32 mouse cellular contexts compared by ENCODE assay signal in genomic region chr6:5162052-5162451, GRCm38 (mm10). TPM values are rescaled to one million over a fixed set of nuclear protein-coding genes. Genes with fewer than 3 reads are reported as not detected.
"Had no signal": no experiment of that assay in that cellular context is flagged by ENCODE, and none has a peak within 500 bp of the region (broad histone marks: within the 10 kb centered on the region; RNA-seq: fewer than 3 reads in every experiment).

No protein-coding gene starts in this region.

- ATAC-seq: liver, postnatal 0 days; midbrain, embryonic 13.5 days; midbrain, embryonic 15.5 days; midbrain, embryonic 16.5 days had no signal

- H3K9ac ChIP-seq: limb, embryonic 12.5 days; limb, embryonic 13.5 days; limb, embryonic 15.5 days; liver, embryonic 13.5 days; liver, embryonic 14.5 days; liver, embryonic 15.5 days; liver, postnatal 0 days; lung, embryonic 14.5 days; lung, embryonic 15.5 days; midbrain, embryonic 12.5 days; midbrain, embryonic 13.5 days; midbrain, embryonic 15.5 days; neural tube, embryonic 12.5 days had no signal

- H3K9me3 ChIP-seq: limb, embryonic 10.5 days; limb, embryonic 12.5 days; limb, embryonic 13.5 days; limb, embryonic 15.5 days; liver, embryonic 13.5 days; liver, embryonic 15.5 days; lung, embryonic 15.5 days; megakaryocyte, embryonic 14.5 days; midbrain, embryonic 10.5 days; midbrain, embryonic 12.5 days; midbrain, embryonic 13.5 days; midbrain, embryonic 15.5 days; neural tube, embryonic 12.5 days had no signal

- H3K4me2 ChIP-seq: limb, embryonic 12.5 days; limb, embryonic 13.5 days; limb, embryonic 15.5 days; liver, embryonic 11.5 days; liver, embryonic 13.5 days; liver, embryonic 15.5 days; lung, embryonic 14.5 days; lung, embryonic 15.5 days; midbrain, embryonic 11.5 days; midbrain, embryonic 12.5 days; midbrain, embryonic 13.5 days; midbrain, embryonic 15.5 days; neural tube, embryonic 12.5 days had no signal

- DNase-seq: layer of hippocampus, postnatal 36 days; left cerebral cortex, postnatal 4 days; liver, embryonic 13.5 days; liver, postnatal 0 days; lung, adult 2 months; lung, embryonic 14.5 days; lung, postnatal 14 days; lung, postnatal 4 days; midbrain, embryonic 14.5 days had no signal

- H3K27me3 ChIP-seq: limb, embryonic 12.5 days; limb, embryonic 13.5 days; limb, embryonic 15.5 days; liver, embryonic 13.5 days; liver, embryonic 15.5 days; lung, embryonic 15.5 days; megakaryocyte, embryonic 14.5 days; midbrain, embryonic 12.5 days; midbrain, embryonic 13.5 days; midbrain, embryonic 15.5 days; neural tube, embryonic 12.5 days had no signal

- H3K36me3 ChIP-seq: liver, embryonic 15.5 days; lung, embryonic 15.5 days had no signal

- H3K4me3 ChIP-seq: left cerebral cortex, adult 2 months; limb, embryonic 10.5 days; limb, embryonic 12.5 days; limb, embryonic 13.5 days; limb, embryonic 15.5 days; liver, embryonic 13.5 days; liver, embryonic 15.5 days; lung, embryonic 15.5 days; megakaryocyte, embryonic 14.5 days; midbrain, embryonic 10.5 days; midbrain, embryonic 12.5 days; midbrain, embryonic 13.5 days; midbrain, embryonic 15.5 days; myocyte; neural tube, embryonic 12.5 days had no signal

- H3K27ac ChIP-seq: left cerebral cortex, adult 2 months; limb, embryonic 12.5 days; limb, embryonic 13.5 days; limb, embryonic 15.5 days; liver, embryonic 13.5 days; liver, embryonic 14.5 days; liver, embryonic 15.5 days; lung, embryonic 15.5 days; macrophage; midbrain, embryonic 10.5 days; midbrain, embryonic 12.5 days; midbrain, embryonic 13.5 days; midbrain, embryonic 15.5 days; neural tube, embryonic 12.5 days had no signal

- H3K4me1 ChIP-seq: neural tube, embryonic 12.5 days had no signal

RNA-seq across cellular contexts. Expression of gene Pon1, which starts 31.7 kb away (rescaled TPM):
- polyA plus RNA-seq: limb, embryonic 10.5 days; limb, embryonic 11.5 days; limb, embryonic 12.5 days; limb, embryonic 13.5 days; limb, embryonic 14.5 days; lung, embryonic 14.5 days; lung, embryonic 15.5 days; macrophage; midbrain, embryonic 10.5 days; midbrain, embryonic 12.5 days; midbrain, embryonic 14.5 days; midbrain, postnatal 0 days; myocyte; neural tube, embryonic 11.5 days; neural tube, embryonic 12.5 days had no signal
